Mouse (Mus musculus) MEL (cell line): ENCODE measurements around the gene Chka. TPM values are rescaled to one million over a fixed set of nuclear protein-coding genes. Genes with fewer than 3 reads are reported as not detected.

ENCODE experiments used
- DNase-seq: peaks from one replicate; pipeline ENCODE4 v3.0.0; 2011; ENCODE audit warnings: low read depth, low spot score
- H3K27ac ChIP-seq: 2 replicates; pipeline ENCODE4 v1.5.1; 2012; ENCODE audit warnings: low read depth, mild to moderate bottlenecking, control low read depth, low read length, moderate library complexity; ENCODE audit not compliant: control insufficient read depth
- H3K27me3 ChIP-seq, 2 experiments: fragments of 150-350 bp in 1 of 2; sonication (generic) in 1 of 2; 2 replicates each; pipeline ENCODE4 v1.6.1; 2012; ENCODE audit warnings: low read length in 2 of 2, mild to moderate bottlenecking in 2 of 2, improper control_type of control experiment in 1 of 2, moderate library complexity in 1 of 2; ENCODE audit not compliant: insufficient read depth in 2 of 2, control insufficient read depth in 1 of 2
- H3K36me3 ChIP-seq, 2 experiments: 2 replicates each; pipeline ENCODE4 v1.6.1; 2012 to 2014; ENCODE audit warnings: low read length in 2 of 2, improper control_type of control experiment in 1 of 2, inconsistent platforms in 1 of 2, mild to moderate bottlenecking in 1 of 2; ENCODE audit not compliant: insufficient read depth in 2 of 2, control insufficient read depth in 1 of 2
- H3K4me1 ChIP-seq, 2 experiments: fragments of 150-350 bp in 1 of 2; sonication (generic) in 1 of 2; 2 replicates each; pipeline ENCODE4 v1.6.1; 2012; ENCODE audit warnings: low read length in 2 of 2, improper control_type of control experiment in 1 of 2, mild to moderate bottlenecking in 1 of 2; ENCODE audit not compliant: insufficient read depth in 2 of 2, control insufficient read depth in 1 of 2
- H3K4me3 ChIP-seq, 2 experiments: fragments of 150-350 bp in 1 of 2; sonication (generic) in 1 of 2; 2 replicates each; pipeline ENCODE4 v1.5.1; 2012; ENCODE audit warnings: low read depth in 2 of 2, low read length in 2 of 2, mild to moderate bottlenecking in 2 of 2, moderate library complexity in 2 of 2, control low read depth in 1 of 2, improper control_type of control experiment in 1 of 2; ENCODE audit not compliant: control insufficient read depth in 1 of 2, insufficient read depth in 1 of 2
- H3K79me2 ChIP-seq: 2 replicates; pipeline ENCODE4 v1.6.1; 2012; ENCODE audit warnings: mild to moderate bottlenecking, low read length, moderate library complexity; ENCODE audit not compliant: control insufficient read depth, poor library complexity, insufficient read depth
- H3K9ac ChIP-seq: 2 replicates; pipeline ENCODE4 v1.6.1; 2012; ENCODE audit warnings: low read depth, mild to moderate bottlenecking, control low read depth, low read length, moderate library complexity; ENCODE audit not compliant: control insufficient read depth, poor library complexity, severe bottlenecking
- H3K9me3 ChIP-seq: fragments of 150-350 bp; sonication (generic); replicated peaks from 2 replicates; pipeline ENCODE4 v1.6.1; 2012; ENCODE audit warnings: mild to moderate bottlenecking, low read length, improper control_type of control experiment, moderate library complexity; ENCODE audit not compliant: insufficient read depth
- CHD1 ChIP-seq: IDR thresholded peaks from 2 replicates; pipeline ENCODE4 v1.6.1; 2012; ENCODE audit warnings: low read depth, mild to moderate bottlenecking, inconsistent platforms, low read length, improper control_type of control experiment
- CHD2 ChIP-seq: IDR thresholded peaks from 2 replicates; pipeline ENCODE4 v1.6.1; 2011; ENCODE audit warnings: low read length, improper control_type of control experiment
- CTCF ChIP-seq, 3 experiments: IDR thresholded peaks in 2 of 3; conservative IDR thresholded peaks in 1 of 3; 2 replicates each; pipeline ENCODE4 v1.5.1; 2011 to 2012; ENCODE audit warnings: low read length in 3 of 3, low read depth in 2 of 3, mild to moderate bottlenecking in 2 of 3, improper control_type of control experiment in 1 of 3, inconsistent platforms in 1 of 3, mixed read lengths in 1 of 3, moderate library complexity in 1 of 3; ENCODE audit not compliant: control insufficient read depth in 1 of 3, insufficient read depth in 1 of 3, poor library complexity in 1 of 3, severe bottlenecking in 1 of 3
- E2F4 ChIP-seq: IDR thresholded peaks from 2 replicates; pipeline ENCODE4 v1.6.1; 2011; ENCODE audit warnings: low read depth, low read length, improper control_type of control experiment, borderline replicate concordance
- EP300 ChIP-seq, 2 experiments: IDR thresholded peaks; 2 replicates each; pipeline ENCODE4 v1.6.1; 2011; ENCODE audit warnings: improper control_type of control experiment in 2 of 2, low read length in 2 of 2, low read depth in 1 of 2, mild to moderate bottlenecking in 1 of 2
- ETS1 ChIP-seq: IDR thresholded peaks from 2 replicates; pipeline ENCODE4 v1.6.1; 2012; ENCODE audit warnings: low read depth, mild to moderate bottlenecking, inconsistent platforms, low read length, improper control_type of control experiment, moderate library complexity
- JUND ChIP-seq: IDR thresholded peaks from 2 replicates; pipeline ENCODE4 v1.6.1; 2011; ENCODE audit warnings: low read depth, mild to moderate bottlenecking, improper control_type of control experiment, low read length
- KAT2A ChIP-seq: conservative IDR thresholded peaks from 2 replicates; pipeline ENCODE4 v1.6.1; 2012; ENCODE audit warnings: low read depth, low read length, improper control_type of control experiment, inconsistent platforms
- MEF2A ChIP-seq: IDR thresholded peaks from 2 replicates; pipeline ENCODE4 v1.6.1; 2014; ENCODE audit warnings: low read depth, mild to moderate bottlenecking, inconsistent platforms, low read length, improper control_type of control experiment; ENCODE audit not compliant: poor library complexity, insufficient replicate concordance, severe bottlenecking; ENCODE audit errors: extremely low read depth
- MXI1 ChIP-seq: IDR thresholded peaks from 2 replicates; pipeline ENCODE4 v1.6.1; 2011; ENCODE audit warnings: mild to moderate bottlenecking, low read depth, low read length, improper control_type of control experiment
- MYB ChIP-seq: IDR thresholded peaks from 2 replicates; pipeline ENCODE4 v1.6.1; 2011; ENCODE audit warnings: mild to moderate bottlenecking, low read depth, low read length, improper control_type of control experiment
- NRF1 ChIP-seq: IDR thresholded peaks from 2 replicates; pipeline ENCODE4 v1.6.1; 2014; ENCODE audit warnings: low read depth, mild to moderate bottlenecking, inconsistent platforms, low read length, improper control_type of control experiment, moderate library complexity; ENCODE audit not compliant: poor library complexity, insufficient read depth, severe bottlenecking
- POLR2A ChIP-seq, 2 experiments: IDR thresholded peaks; 2 replicates each; pipeline ENCODE4 v1.6.1; 2011 to 2012; ENCODE audit warnings: low read length in 2 of 2, mild to moderate bottlenecking in 2 of 2, control low read depth in 1 of 2, improper control_type of control experiment in 1 of 2, low read depth in 1 of 2, moderate library complexity in 1 of 2; ENCODE audit not compliant: control insufficient read depth in 1 of 2, insufficient read depth in 1 of 2, poor library complexity in 1 of 2
- POLR2AphosphoS2 ChIP-seq: IDR thresholded peaks from 2 replicates; pipeline ENCODE4 v1.6.1; 2011; ENCODE audit warnings: low read length, improper control_type of control experiment
- POLR2AphosphoS5 ChIP-seq: IDR thresholded peaks from 2 replicates; pipeline ENCODE4 v1.6.1; 2012; ENCODE audit warnings: low read depth, borderline replicate concordance, mild to moderate bottlenecking, inconsistent platforms, low read length, moderate library complexity, mixed read lengths
- RAD21 ChIP-seq: IDR thresholded peaks from 2 replicates; pipeline ENCODE4 v1.6.1; 2011; ENCODE audit warnings: mild to moderate bottlenecking, low read depth, low read length, improper control_type of control experiment
- RCOR1 ChIP-seq: IDR thresholded peaks from 2 replicates; pipeline ENCODE4 v1.6.1; 2012; ENCODE audit warnings: low read depth, mild to moderate bottlenecking, inconsistent platforms, low read length, improper control_type of control experiment
- SMC3 ChIP-seq: IDR thresholded peaks from 2 replicates; pipeline ENCODE4 v1.6.1; 2011; ENCODE audit warnings: low read depth, low read length, improper control_type of control experiment
- TAL1 ChIP-seq: IDR thresholded peaks from 2 replicates; pipeline ENCODE4 v1.6.1; 2012; ENCODE audit warnings: mild to moderate bottlenecking, inconsistent platforms, low read length, moderate library complexity, mixed read lengths
- TBP ChIP-seq: IDR thresholded peaks from 2 replicates; pipeline ENCODE4 v1.8.0; 2011; ENCODE audit warnings: low read depth, low read length, improper control_type of control experiment
- TCF12 ChIP-seq: IDR thresholded peaks from 2 replicates; pipeline ENCODE4 v1.6.1; 2014; ENCODE audit warnings: low read depth, mild to moderate bottlenecking, inconsistent platforms, low read length, improper control_type of control experiment, moderate library complexity
- USF1 ChIP-seq: IDR thresholded peaks from 2 replicates; pipeline ENCODE4 v1.6.1; 2014; ENCODE audit warnings: low read depth, mild to moderate bottlenecking, inconsistent platforms, low read length, improper control_type of control experiment, moderate library complexity
- USF2 ChIP-seq, 2 experiments: IDR thresholded peaks; 2 replicates each; pipeline ENCODE4 v1.6.1; 2011 to 2012; ENCODE audit warnings: improper control_type of control experiment in 2 of 2, low read length in 2 of 2, borderline replicate concordance in 1 of 2, inconsistent platforms in 1 of 2, low read depth in 1 of 2, mild to moderate bottlenecking in 1 of 2; ENCODE audit not compliant: insufficient read depth in 1 of 2
- ZC3H11A ChIP-seq: IDR thresholded peaks from 2 replicates; pipeline ENCODE4 v1.6.1; 2012; ENCODE audit warnings: low read depth, mild to moderate bottlenecking, inconsistent platforms, low read length, improper control_type of control experiment
- ZKSCAN1 ChIP-seq: IDR thresholded peaks from 2 replicates; pipeline ENCODE4 v1.6.1; 2012; ENCODE audit warnings: low read depth, mild to moderate bottlenecking, inconsistent platforms, low read length, improper control_type of control experiment, moderate library complexity
- ZMIZ1 ChIP-seq: IDR thresholded peaks from 2 replicates; pipeline ENCODE4 v1.6.1; 2012; ENCODE audit warnings: low read depth, mild to moderate bottlenecking, inconsistent platforms, low read length, improper control_type of control experiment, moderate library complexity
- ZNF384 ChIP-seq: IDR thresholded peaks from 2 replicates; pipeline ENCODE4 v1.6.1; 2012; ENCODE audit warnings: low read depth, mild to moderate bottlenecking, inconsistent platforms, low read length, improper control_type of control experiment
- polyA plus RNA-seq, 2 experiments: library from polyadenylated mRNA; stranded (reverse) in 1 of 2; unstranded in 1 of 2; fragments of >175 nt in 1 of 2; fragments of >200 nt in 1 of 2; gene quantifications; 2 replicates each; pipeline versions ENCODE4 v1.2.1 to v1.2.4; 2012; ENCODE audit warnings: low replicate concordance in 2 of 2, low read depth in 1 of 2; ENCODE audit not compliant: insufficient read length in 2 of 2, insufficient read depth in 1 of 2, missing spikeins in 1 of 2
- total RNA-seq: library from RNA; depleted of rRNA; stranded (reverse); fragments of 300-350 nt; gene quantifications from 2 replicates; pipeline ENCODE4 v1.2.3, GENCODE M21; 2012

Gene Chka
- total and polyA plus RNA-seq, 3 experiments = 12.5 to 21.0 TPM; not detected in 1

- Histone ChIP-seq H3K27ac (no peak overlapping the region), H3K79me2 (no peaks in the 10 kb centered on the region), H3K36me3 (no peaks in the 10 kb centered on the region), H3K4me1 (peaks cover 0 to 14% of the 10 kb centered on the region in 2 experiments; a peak in 2 of 4 replicates), H3K27me3 (no peaks in the 10 kb centered on the region), H3K9me3 (no peaks in the 10 kb centered on the region), H3K4me3 (no peak overlapping the region)
- no peak for DNase-seq
- TF ChIP-seq RAD21 (no peak), ZKSCAN1 (no peak), POLR2AphosphoS5 (no peak), POLR2A (IDR thresholded peaks at IDR 0.05; ENCODE audit: control insufficient read depth in 1 of 2, insufficient read depth in 1 of 2, low read depth in 1 of 2, low read length in 2 of 2, poor library complexity in 1 of 2) (no peak), KAT2A (no peak), NRF1 (no peak), MYB (no peak), SMC3 (no peak), E2F4 (no peak), TAL1 (no peak), TCF12 (no peak), ZMIZ1 (no peak), TBP (no peak), ZNF384 (no peak)
- TF ChIP-seq, all 39 proteins: peak for 0
- H3K9ac ChIP-seq = no peak overlapping the region
These were observed 68.4 kb downstream of the Chka start for GRCm38 (mm10) chr19:3919928-3920327.

GRCm38 (mm10) chr19:3922661-3923371 lies 71.2 kb downstream of the Chka start:
- Histone ChIP-seq H3K9ac (no peak overlapping the region), H3K79me2 (no peaks in the 10 kb centered on the region), H3K4me3 (no peak overlapping the region), H3K36me3 (no peaks in the 10 kb centered on the region), H3K27ac (no peak overlapping the region), H3K9me3 (no peaks in the 10 kb centered on the region), H3K4me1 (peaks cover 0 to 16% of the 10 kb centered on the region in 2 experiments; a peak in 2 of 4 replicates), H3K27me3 (no peaks in the 10 kb centered on the region)
- DNase-seq = peak; percentile 26
- TF ChIP-seq ZC3H11A (no peak), JUND (no peak), USF2 (IDR thresholded peaks at IDR 0.05; ENCODE audit: borderline replicate concordance in 1 of 2, insufficient read depth in 1 of 2, low read depth in 1 of 2, low read length in 2 of 2) (no peak), CHD2 (no peak), RCOR1 (no peak), POLR2A (IDR thresholded peaks at IDR 0.05; ENCODE audit: control insufficient read depth in 1 of 2, insufficient read depth in 1 of 2, low read depth in 1 of 2, low read length in 2 of 2, poor library complexity in 1 of 2) (no peak), CHD1 (no peak), USF1 (no peak), E2F4 (no peak), ETS1 (no peak), CTCF (IDR thresholded peaks at IDR 0.05 in 2 of 3, conservative IDR thresholded peaks at IDR 0.05 in 1 of 3; ENCODE audit: control insufficient read depth in 1 of 3, insufficient read depth in 1 of 3, low read depth in 2 of 3, low read length in 3 of 3, poor library complexity in 1 of 3, severe bottlenecking in 1 of 3) (no peak), KAT2A (no peak), MEF2A (no peak), TCF12 (no peak), EP300 (IDR thresholded peaks at IDR 0.05; ENCODE audit: low read depth in 1 of 2, low read length in 2 of 2) (no peak), MXI1 (no peak), POLR2AphosphoS2 (no peak), SMC3 (no peak), MYB (no peak)
